Mouse (Mus musculus): ENCODE results near the gene Slc7a8.

DNA sequence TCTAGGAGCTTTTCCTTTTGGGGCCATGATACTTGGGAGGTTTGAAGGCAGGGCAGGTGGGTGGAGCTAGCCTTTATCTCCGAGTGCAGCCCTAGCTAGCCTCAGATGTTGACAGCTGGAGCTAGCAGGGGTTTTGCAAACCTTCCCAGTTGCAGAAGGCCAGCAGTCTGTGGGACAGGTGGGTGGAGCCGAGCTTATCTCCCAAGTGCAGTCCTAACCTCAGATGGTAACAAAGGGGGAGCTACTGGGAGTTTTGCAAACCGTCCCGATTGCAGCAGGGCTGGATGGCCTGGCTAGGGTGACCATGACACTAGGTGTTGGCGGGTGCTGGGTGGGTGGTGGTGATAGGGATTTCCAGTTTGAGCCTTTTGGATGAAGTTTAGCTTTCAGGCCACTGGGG is 75.9 kb downstream of the Slc7a8 start:
- TF ChIP-seq CTCF (IDR thresholded peaks at IDR 0.05; ENCODE audit: low read depth, low read length), result no peak
- no peak for TF ChIP-seq GATA2 (IDR thresholded peaks at IDR 0.05; ENCODE audit: borderline replicate concordance, low read depth, low read length)
- TF ChIP-seq POLR2AphosphoS5 (IDR thresholded peaks at IDR 0.05; ENCODE audit: insufficient replicate concordance, low read depth, low read length), result no peak

All from G1E (cell line).